9 mouse cellular contexts compared by ENCODE assay signal in the genomic region with DNA sequence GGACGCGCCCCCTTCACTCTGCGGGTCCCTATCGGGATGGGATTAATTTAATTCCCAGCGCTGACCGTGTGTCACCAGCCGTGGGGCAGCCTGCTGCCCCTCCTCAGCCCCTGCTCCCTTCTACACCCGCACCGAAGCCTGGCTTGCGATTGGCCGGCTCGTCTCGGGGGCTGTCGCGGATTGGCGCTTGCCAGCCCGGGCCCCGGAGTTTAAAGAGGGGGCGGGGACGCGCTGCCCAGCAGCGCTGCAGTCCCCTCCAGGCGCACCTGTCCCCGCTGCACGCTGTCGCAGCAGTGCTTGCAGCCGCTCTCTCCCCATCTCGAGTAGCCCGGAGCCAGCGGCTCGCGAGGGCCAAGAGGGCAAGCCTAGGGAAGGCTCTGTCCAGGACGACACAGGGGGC. TPM values are rescaled to one million over a fixed set of nuclear protein-coding genes. Genes with fewer than 3 reads are reported as not detected.
A peak's percentile ranks its signal among the peaks of the same experiment; 100 is the strongest.
DNase-seq lines count a peak whose midpoint lies in the region; ATAC-seq lines count a peak whose summit lies in the region.
"Had no signal": no experiment of that assay in that cellular context is flagged by ENCODE, and none has a peak within 500 bp of the region (broad histone marks: within the 10 kb centered on the region; RNA-seq: fewer than 3 reads in every experiment).

A gene (plus strand): TSS at position 215 of the 400 bp plus-strand sequence.

- H3K4me3 ChIP-seq in hindbrain, embryonic 11.5 days (ENCODE audit: low read depth, low read length) = peak within 1 kb of the TSS; percentile 35
- H3K4me3 ChIP-seq: myocyte had no signal

- H3K9ac ChIP-seq in hindbrain, embryonic 11.5 days (ENCODE audit: low read depth, low read length) = peak within 1 kb of the TSS; percentile 29; the same call in 1 of the 2 replicates

- WGBS in hindbrain, embryonic 11.5 days = under 1% methylated on average over 33 of the region's 33 CpGs

- H3K4me2 ChIP-seq in hindbrain, embryonic 11.5 days (replicated peaks; ENCODE audit: low read depth, low read length) = peak within 1 kb of the TSS; percentile 88

- 0 out of 2 replicates have a peak, but pooled peaks cover 2% of the 10 kb centered on the region for H3K4me1 ChIP-seq in hindbrain, embryonic 11.5 days (replicated peaks; ENCODE audit: control insufficient read depth, insufficient read depth, low read length)

- intact Hi-C loops in left cerebral cortex, postnatal 10 days (cut with DNase I) = loop anchor here (5.0 to 10.0 kb wide), 3 partner anchors 158 to 1165 kb away; no protein-coding TSS in a partner anchor

- H3K27me3 ChIP-seq in hindbrain, embryonic 11.5 days (ENCODE audit: control insufficient read depth, insufficient read depth, low read length) = peaks cover 4% of the 10 kb centered on the region; the same call in 1 of the 2 replicates

- H3K9me3 ChIP-seq in hindbrain, embryonic 11.5 days (ENCODE audit: control insufficient read depth, low read length) = no peaks in the 10 kb centered on the region

- peak; percentile 32 to 35 for DNase-seq in left cerebral cortex, adult 18-20 months (ENCODE audit: low spot score in 2 of 2)
- DNase-seq in left cerebral cortex, adult 11 months (ENCODE audit: low spot score) = no peak
- peak; percentile 83 for DNase-seq in embryo, embryonic 10.5 days (ENCODE audit: low spot score)
- DNase-seq in hindbrain, embryonic 11.5 days (ENCODE audit: low spot score) = peak; percentile 76
- DNase-seq in left cerebral cortex, postnatal 10 days (ENCODE audit: extremely low spot score in 1 of 2, low spot score in 2 of 2) = peak in 1 of 2 experiments; percentile 69
- peak; percentile 49 to 60 for DNase-seq in lung, postnatal 4 days
- peak; percentile 87 for DNase-seq in testis, postnatal 10 days (ENCODE audit: low spot score)
- DNase-seq in spleen, postnatal 36 days (ENCODE audit: low spot score in 2 of 2) = no peak

- no peak within 1 kb of the TSS for H3K27ac ChIP-seq in hindbrain, embryonic 11.5 days (ENCODE audit: low read depth, low read length)

- peak; percentile 90 for ATAC-seq in hindbrain, embryonic 11.5 days (ENCODE audit: low FRiP score)

- H3K36me3 ChIP-seq in hindbrain, embryonic 11.5 days (ENCODE audit: control insufficient read depth, insufficient read depth, low read length) = no peaks in the 10 kb centered on the region

RNA-seq across cellular contexts. Expression of the gene that starts here (rescaled TPM):
- 10 to 100 TPM; 49.0 to 68.5 TPM for total RNA-seq in left cerebral cortex, adult 18-20 months (2021)
- polyA plus RNA-seq in hindbrain, embryonic 11.5 days (2014; fragmentation: Nextera tagmentation; extraction: Ambion mirVana) = 7.7 and 8.8 TPM in 2 replicates
- total RNA-seq in left cerebral cortex, postnatal 10 days (2021) = 10 to 100 TPM; 25.6 to 43.0 TPM
- polyA plus RNA-seq: myocyte had no signal

Comparison
In these comparisons a context has a peak if more than half of its experiments do, and no peak if none do; other contexts are left out.
1. DNase-seq: peak in left cerebral cortex, adult 18-20 months (2 of 2), embryo, embryonic 10.5 days (single experiment), hindbrain, embryonic 11.5 days (single experiment), lung, postnatal 4 days (2 of 2) and testis, postnatal 10 days (single experiment); none in left cerebral cortex, adult 11 months (single experiment) and spleen, postnatal 36 days (0 of 2).